Mouse (Mus musculus): ENCODE data around the gene Npas3. TPM values are rescaled to one million over a fixed set of nuclear protein-coding genes. Genes with fewer than 3 reads are reported as not detected.

Npas3 gene
- total RNA-seq, 2 experiments from 2014 or later, result 0.05 TPM; not detected in 1

GRCm38 (mm10) chr12:53888624-53889023, 640.1 kb downstream of the Npas3 start:
- no peak for ATAC-seq (replicated peaks; ENCODE audit: low FRiP score, low TSS enrichment, poor library complexity, severe bottlenecking)

DNA sequence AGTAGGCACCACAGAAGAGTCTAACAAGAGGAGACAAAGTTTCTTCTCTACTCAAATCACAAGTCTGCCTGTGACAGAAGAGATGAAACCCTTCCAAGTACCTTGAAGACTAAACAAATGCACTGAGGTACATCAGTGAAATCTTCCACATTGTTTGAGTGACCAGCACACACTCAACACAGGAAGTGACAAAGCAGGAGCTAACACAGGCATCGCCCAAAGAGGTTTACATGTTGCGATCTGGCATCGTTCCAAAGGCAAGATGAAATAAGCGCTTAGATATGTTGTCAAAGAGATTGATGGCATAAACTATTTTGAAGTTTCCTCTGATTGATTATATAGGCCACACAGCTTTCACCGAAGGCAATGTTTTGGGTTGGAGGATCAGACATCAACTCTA, 647.4 kb downstream of the Npas3 start:
- ATAC-seq (replicated peaks; ENCODE audit: low FRiP score, low TSS enrichment, poor library complexity, severe bottlenecking), result no peak

GRCm38 (mm10) chr12:53908761-53909160, 660.3 kb downstream of the Npas3 start:
- ATAC-seq (replicated peaks; ENCODE audit: low FRiP score, low TSS enrichment, poor library complexity, severe bottlenecking), result no peak

DNA sequence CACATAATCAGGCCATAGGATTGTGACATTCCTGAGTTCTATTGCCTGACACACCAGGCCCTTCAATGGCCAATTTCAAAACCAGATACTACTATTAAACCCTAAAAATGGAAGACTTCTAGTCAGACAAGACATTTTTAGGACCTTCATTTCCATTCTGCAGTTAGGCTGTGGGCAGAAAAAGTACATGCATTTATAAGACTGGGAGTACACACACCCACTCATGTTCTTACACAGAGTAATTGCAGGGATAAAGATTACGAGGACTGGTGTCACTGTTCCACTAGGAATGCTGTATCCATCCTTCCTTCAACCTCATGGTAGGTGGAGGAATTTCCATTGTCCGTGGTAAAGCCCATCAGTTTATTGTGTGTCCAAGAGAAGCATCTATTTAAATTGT, 661.7 kb downstream of the Npas3 start:
- no peak for ATAC-seq (replicated peaks; ENCODE audit: low FRiP score, low TSS enrichment, poor library complexity, severe bottlenecking)

DNA sequence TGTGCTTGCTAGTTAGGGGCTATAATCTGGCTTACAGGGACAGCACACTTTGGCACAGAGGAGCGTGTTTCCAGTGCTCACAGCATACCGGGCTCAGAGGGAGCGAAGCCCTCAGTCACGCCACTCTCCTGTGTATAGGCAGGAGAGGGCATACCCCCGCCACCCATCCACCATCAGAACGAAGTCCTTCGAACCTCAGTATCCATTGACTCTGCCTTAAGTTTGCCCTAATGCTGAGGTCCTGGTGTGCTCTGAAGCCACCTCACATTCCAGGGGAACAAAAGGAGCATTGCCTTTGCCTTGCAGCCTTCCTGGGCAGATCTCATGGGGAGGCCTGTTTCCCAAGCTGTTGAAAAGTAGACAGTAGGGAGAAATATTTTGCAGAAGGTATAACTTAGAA, 673.7 kb downstream of the Npas3 start:
- no peak for ATAC-seq (replicated peaks; ENCODE audit: low FRiP score, low TSS enrichment, poor library complexity, severe bottlenecking)

- no peak for ATAC-seq (replicated peaks; ENCODE audit: low FRiP score, low TSS enrichment, poor library complexity, severe bottlenecking)
Measured at GRCm38 (mm10) chr12:53948826-53949225, 700.3 kb downstream of the Npas3 start.

DNA sequence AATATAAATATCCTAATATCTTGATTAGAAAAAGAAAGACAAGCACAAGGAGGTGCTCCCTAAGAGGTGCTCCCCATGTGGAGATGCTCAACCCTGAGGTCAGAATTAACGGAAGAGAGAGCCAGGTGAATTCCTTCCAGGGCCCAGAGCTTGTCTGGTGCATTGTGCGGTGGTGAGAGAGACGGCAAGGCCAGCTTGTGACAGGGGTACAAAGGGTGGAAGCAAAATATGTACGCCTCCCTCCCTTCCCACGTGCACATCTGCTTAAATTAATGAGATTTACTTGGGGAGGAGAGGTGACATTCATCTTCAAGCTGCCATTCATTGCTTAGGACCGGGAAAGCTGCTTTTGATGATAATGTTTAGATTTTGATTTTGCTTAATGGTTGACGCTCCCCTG, 713.5 kb downstream of the Npas3 start:
- ATAC-seq (replicated peaks; ENCODE audit: low FRiP score, low TSS enrichment, poor library complexity, severe bottlenecking), result no peak

DNA sequence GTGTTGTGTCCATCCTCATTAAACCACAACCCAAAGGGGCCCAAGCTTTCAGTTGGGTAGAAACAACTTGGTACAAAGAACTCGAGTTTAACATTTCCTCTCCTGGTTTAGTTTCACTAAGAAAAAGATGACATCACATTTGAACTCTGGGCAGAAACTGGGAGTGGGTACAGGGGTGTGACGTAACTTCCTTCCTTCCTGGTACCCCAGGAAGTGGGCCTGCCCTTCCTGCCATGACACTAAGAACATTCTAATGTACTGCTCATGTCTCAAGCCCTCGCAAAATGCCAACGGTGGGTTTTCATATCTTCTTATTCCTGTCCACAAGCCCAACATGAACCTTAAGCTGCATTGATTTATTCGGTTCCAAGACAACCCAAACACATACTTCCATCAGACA, 715.1 kb downstream of the Npas3 start:
- no peak for ATAC-seq (replicated peaks; ENCODE audit: low FRiP score, low TSS enrichment, poor library complexity, severe bottlenecking)

- no peak for ATAC-seq (replicated peaks; ENCODE audit: low FRiP score, low TSS enrichment, poor library complexity, severe bottlenecking)
Measured at GRCm38 (mm10) chr12:53969378-53970174, 721.1 kb downstream of the Npas3 start.

- ATAC-seq (replicated peaks; ENCODE audit: low FRiP score, low TSS enrichment, poor library complexity, severe bottlenecking), result no peak
Measured at GRCm38 (mm10) chr12:53970721-53971120, 722.2 kb downstream of the Npas3 start.

GRCm38 (mm10) chr12:53973414-53973813, 724.9 kb downstream of the Npas3 start:
- no peak for ATAC-seq (replicated peaks; ENCODE audit: low FRiP score, low TSS enrichment, poor library complexity, severe bottlenecking)

DNA sequence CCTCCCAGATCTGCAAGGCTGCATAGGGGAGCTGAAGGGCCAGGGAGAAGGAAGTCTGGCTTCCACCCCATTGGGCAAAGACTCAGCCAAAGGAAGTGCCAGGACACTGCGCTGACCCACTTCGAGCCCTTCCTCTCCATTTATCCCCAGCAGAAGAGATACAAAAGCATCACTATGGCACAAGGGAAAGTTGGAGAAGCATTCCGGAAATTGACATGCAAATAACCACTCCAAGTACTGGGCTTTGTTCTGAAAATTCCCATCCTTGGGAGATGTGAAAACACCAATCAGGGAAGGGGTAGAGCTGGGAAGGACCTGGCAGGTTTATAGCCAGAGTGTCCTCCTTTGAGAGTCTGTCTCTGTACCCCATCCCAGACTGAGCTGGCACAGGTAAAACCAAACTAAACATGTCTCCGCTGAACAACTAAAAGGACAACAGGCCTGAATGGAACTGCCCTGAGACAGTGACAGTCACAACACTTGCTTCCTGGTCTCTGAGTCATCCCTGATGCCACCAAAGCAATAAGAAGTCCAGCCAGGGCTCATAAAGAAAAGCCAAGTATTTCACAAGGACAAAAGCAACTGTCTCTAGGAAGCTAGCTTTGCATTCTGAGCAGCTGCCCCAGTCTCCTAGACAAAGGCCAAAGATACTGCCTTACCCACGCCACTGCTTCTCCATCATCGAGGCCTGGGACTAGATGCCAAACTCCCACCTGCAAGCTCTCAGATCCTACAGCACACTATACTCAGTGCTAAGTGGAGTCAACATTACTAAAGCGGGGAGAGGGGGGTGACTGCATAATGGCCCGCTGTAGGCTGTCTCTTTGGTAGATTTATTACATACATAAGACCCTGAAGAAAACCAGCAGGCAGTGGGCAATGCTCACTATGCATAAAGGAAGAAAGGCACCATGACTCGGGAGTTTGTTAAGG, 733.4 kb downstream of the Npas3 start:
- ATAC-seq (replicated peaks; ENCODE audit: low FRiP score, low TSS enrichment, poor library complexity, severe bottlenecking), result no peak

DNA sequence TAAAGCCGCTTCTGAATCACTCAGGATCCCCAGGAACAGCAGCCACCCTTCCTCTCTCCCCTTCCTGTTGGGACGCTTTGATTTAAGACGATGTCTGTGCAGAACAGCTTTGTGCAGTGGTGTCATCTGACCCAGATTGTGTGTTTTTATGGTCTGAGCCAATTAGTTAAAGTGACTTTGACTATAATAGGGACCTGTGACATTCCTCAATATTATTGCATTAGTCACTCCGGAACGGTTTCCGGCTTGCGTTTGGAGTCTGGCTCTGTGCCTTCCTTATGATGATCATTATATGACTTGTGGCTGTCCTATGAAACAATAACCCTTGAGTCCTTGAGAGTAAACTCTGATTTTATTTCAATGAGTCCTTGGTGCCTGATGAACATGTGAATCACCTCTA, 735.5 kb downstream of the Npas3 start:
- no peak for ATAC-seq (replicated peaks; ENCODE audit: low FRiP score, low TSS enrichment, poor library complexity, severe bottlenecking)

GRCm38 (mm10) chr12:53985851-53986842, 737.7 kb downstream of the Npas3 start:
- ATAC-seq (replicated peaks; ENCODE audit: low FRiP score, low TSS enrichment, poor library complexity, severe bottlenecking), result no peak

DNA sequence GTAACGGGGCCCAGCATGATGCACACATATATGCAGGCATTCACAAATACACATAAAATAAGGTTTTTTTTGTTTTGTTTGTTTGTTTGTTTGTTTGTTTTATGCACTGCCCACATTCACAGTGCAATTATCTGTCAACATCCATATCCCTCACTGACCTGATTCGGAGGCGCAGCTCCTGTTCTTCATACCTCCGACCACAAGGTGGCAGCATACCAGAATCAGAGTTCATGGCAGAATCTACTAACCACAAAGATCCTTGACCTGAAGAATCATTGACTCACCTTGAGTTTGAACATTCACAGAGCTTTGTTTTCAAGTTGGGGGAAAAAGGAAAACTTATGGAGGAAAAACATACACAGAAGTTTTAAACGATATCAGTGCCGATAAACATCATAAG, 743.9 kb downstream of the Npas3 start:
- ATAC-seq (replicated peaks; ENCODE audit: low FRiP score, low TSS enrichment, poor library complexity, severe bottlenecking), result no peak

DNA sequence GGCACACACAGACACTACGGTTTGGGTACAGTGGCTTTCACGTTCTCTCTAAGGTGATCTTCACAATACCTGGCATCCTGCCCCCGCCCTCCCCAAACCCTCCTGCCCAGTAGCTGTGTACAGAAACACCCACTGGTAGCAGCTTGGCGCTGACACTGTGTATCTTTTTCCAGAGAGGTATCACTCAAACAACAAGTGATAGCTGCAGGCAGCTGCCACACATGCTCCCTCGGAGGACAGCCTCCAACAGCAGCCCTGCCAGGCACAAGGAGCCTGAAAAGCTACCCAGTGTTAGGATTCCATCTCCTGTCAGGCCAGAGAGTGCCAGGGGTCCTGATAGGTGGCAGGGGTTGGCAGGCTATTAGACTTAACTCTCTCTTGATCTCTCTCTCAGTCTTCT, 747.2 kb downstream of the Npas3 start:
- no peak for ATAC-seq (replicated peaks; ENCODE audit: low FRiP score, low TSS enrichment, poor library complexity, severe bottlenecking)

DNA sequence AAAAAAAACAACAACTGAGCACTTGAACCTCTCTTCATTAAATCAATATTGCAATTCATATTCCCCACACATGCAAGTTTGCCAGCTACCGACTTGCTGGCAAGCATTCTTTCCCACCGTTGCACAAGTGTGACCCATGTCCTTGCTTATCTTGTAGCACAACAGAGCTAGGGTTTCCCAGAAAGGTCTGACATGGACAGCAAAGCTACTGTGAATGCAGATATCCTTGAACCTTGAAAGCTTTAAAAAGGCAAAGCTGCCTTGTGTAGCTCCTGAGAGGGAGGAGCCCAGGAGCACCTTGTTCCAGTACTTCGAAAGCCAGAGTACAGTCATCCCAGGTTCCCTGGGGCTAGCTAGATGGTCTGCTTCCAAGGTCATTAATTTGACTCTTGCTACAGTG, 748.7 kb downstream of the Npas3 start:
- ATAC-seq (replicated peaks; ENCODE audit: low FRiP score, low TSS enrichment, poor library complexity, severe bottlenecking), result no peak

DNA sequence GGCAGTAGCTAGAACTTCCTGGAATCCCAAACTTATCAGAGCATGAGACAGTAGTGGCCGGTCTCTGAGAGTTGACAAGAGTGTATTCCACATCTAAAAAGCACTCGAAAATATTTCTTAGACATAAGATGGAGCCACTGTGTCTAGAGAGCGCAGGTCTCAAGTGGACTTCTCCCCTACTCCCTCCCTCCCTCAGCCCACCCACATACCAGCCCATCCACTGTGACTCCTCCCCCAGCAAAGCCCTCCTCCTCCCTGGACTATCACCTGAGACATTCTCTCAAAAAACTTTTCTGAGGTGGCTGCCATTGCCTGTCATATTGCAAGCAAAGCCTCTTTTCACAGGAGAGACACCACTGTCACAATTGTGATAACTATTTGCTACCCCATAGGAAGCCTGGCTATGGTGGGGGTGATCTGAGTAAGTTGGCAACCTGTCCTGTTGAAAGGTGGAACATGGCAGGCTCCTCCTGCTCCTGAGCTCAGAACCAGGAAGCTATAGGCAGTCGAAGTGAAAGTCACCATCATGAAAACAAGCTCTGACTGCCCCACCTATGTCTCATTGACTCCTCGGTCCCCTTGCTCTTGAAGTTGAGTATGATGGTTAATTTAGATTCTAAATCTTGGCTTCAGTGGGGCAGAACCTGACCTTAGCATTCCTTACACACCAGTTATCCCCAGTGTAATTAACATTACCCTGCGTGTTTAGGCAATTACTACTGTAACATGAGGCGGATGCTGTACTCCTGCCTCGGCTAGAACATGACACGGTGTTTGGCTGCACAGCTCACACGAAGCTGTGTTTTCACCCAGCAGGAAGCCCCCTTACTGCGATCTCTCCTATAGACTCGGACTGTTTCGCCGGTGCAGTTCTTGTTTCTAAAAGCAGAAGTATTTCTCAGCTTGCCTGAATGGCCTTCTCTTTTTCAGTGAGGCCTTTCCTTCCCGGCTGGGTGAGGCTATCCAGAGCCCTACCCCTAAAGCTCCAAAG, 751.5 kb downstream of the Npas3 start:
- ATAC-seq (replicated peaks; ENCODE audit: low FRiP score, low TSS enrichment, poor library complexity, severe bottlenecking), result no peak
